Comparison of ENCODE assay signal across 24 mouse cellular contexts in the genomic region with DNA sequence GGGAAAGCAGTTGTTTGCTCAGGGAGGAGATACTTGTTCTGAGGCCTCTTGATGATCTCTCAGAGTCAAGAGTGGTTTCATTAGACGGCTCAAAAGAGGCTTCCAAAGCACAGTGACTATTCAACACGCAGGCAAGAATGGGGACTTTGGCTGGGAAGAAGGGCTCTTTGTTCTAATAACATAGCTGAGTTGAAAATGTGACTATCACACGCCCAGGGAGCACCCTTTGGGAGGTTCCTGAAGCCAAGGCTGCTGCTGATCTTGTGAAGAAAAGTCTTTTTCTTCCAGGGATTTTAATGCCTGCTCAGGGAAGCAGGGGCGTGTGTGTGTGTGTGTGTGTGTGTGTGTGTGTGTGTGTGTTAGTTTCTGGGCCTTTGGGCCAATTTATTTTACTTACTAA. TPM values are rescaled to one million over a fixed set of nuclear protein-coding genes. Genes with fewer than 3 reads are reported as not detected.
"Had no signal": no experiment of that assay in that cellular context is flagged by ENCODE, and none has a peak within 500 bp of the region (broad histone marks: within the 10 kb centered on the region; RNA-seq: fewer than 3 reads in every experiment).

No protein-coding gene starts in this region.

- H3K9me3 ChIP-seq: limb, embryonic 15.5 days; liver, embryonic 12.5 days; midbrain, embryonic 10.5 days; neural tube, embryonic 15.5 days had no signal

- ATAC-seq: liver, embryonic 12.5 days; lung, postnatal 0 days had no signal

- H3K4me2 ChIP-seq: limb, embryonic 15.5 days; liver, embryonic 12.5 days; neural tube, embryonic 15.5 days had no signal

- DNase-seq: kidney, adult 8-10 months; kidney, postnatal 36 days; layer of hippocampus, adult 9-11 months; layer of hippocampus, postnatal 36 days; lung, postnatal 4 days; midbrain, embryonic 14.5 days; spleen, adult 18-20 months; thymus, adult 18-20 months; thymus, postnatal 14 days had no signal

- H3K9ac ChIP-seq: limb, embryonic 15.5 days; liver, embryonic 12.5 days; neural tube, embryonic 15.5 days had no signal

- H3K36me3 ChIP-seq: limb, embryonic 15.5 days; liver, embryonic 12.5 days; midbrain, embryonic 10.5 days; neural tube, embryonic 15.5 days had no signal

- H3K4me1 ChIP-seq: limb, embryonic 15.5 days; midbrain, embryonic 10.5 days; neural tube, embryonic 15.5 days had no signal

- H3K27me3 ChIP-seq: limb, embryonic 15.5 days; liver, embryonic 12.5 days; neural tube, embryonic 15.5 days had no signal

- H3K27ac ChIP-seq: limb, embryonic 15.5 days; liver, embryonic 12.5 days; midbrain, embryonic 10.5 days; neural tube, embryonic 15.5 days had no signal

- H3K4me3 ChIP-seq: limb, embryonic 15.5 days; liver, embryonic 12.5 days; midbrain, embryonic 10.5 days; myocyte; neural tube, embryonic 15.5 days had no signal

RNA-seq across cellular contexts. Expression of a gene that starts 8.0 kb away (rescaled TPM):
- total RNA-seq: megakaryocyte, adult 5-6 weeks had no signal
- polyA plus RNA-seq: limb, embryonic 11.5 days; midbrain, embryonic 10.5 days; myocyte; neural tube, embryonic 11.5 days; urinary bladder, adult 2 months had no signal

RNA-seq across cellular contexts. Expression of a gene that starts 33.9 kb away (rescaled TPM):
- total RNA-seq: layer of hippocampus, adult 18-20 months; layer of hippocampus, postnatal 36 days; left cerebral cortex, adult 8-10 months; left cerebral cortex, postnatal 25 days had no signal
- polyA plus RNA-seq: kidney, embryonic 16.5 days; limb, embryonic 11.5 days; limb, embryonic 15.5 days; lung, postnatal 0 days; midbrain, embryonic 10.5 days; midbrain, embryonic 14.5 days; neural tube, embryonic 11.5 days; neural tube, embryonic 15.5 days; stomach, embryonic 14.5 days had no signal
